Mouse (Mus musculus) midbrain, embryonic 15.5 days (tissue): Measurements from ENCODE around the gene Sirt1. TPM values are rescaled to one million over a fixed set of nuclear protein-coding genes. Genes with fewer than 3 reads are reported as not detected.
"Not testable (repeated sequence)": the region's sequence is repeated elsewhere in the genome, so short reads cannot be mapped to it uniquely, and the experiment has no call there.

Experiments
- ATAC-seq: fragments of 200-750 bp; cut with Nextera tagmentation; replicated peaks from 2 replicates; pipeline ENCODE4 v1.8.0; 2017; ENCODE audit warnings: moderate TSS enrichment
- H3K27ac ChIP-seq: fragments of 300-500 bp; sonication (generic); 2 replicates; pipeline ENCODE4 v1.5.1; 2015; ENCODE audit warnings: mild to moderate bottlenecking, inconsistent platforms
- H3K27me3 ChIP-seq: fragments of 300-500 bp; sonication (generic); replicated peaks from 2 replicates; pipeline ENCODE4 v1.6.1; 2015; ENCODE audit warnings: inconsistent platforms
- H3K36me3 ChIP-seq: fragments of 300-500 bp; sonication (generic); replicated peaks from 2 replicates; pipeline ENCODE4 v1.6.1; 2015; ENCODE audit warnings: inconsistent platforms
- H3K4me1 ChIP-seq: fragments of 300-500 bp; sonication (generic); 2 replicates; pipeline ENCODE4 v1.6.1; 2015; ENCODE audit warnings: inconsistent platforms
- H3K4me2 ChIP-seq: fragments of 300-500 bp; sonication (generic); 2 replicates; pipeline ENCODE4 v1.6.1; 2015; ENCODE audit warnings: inconsistent platforms, mild to moderate bottlenecking, moderate library complexity
- H3K4me3 ChIP-seq: fragments of 300-500 bp; sonication (generic); 2 replicates; pipeline ENCODE4 v1.5.1; 2015; ENCODE audit warnings: mild to moderate bottlenecking, inconsistent platforms
- H3K9ac ChIP-seq: fragments of 300-500 bp; sonication (generic); 2 replicates; pipeline ENCODE4 v1.6.1; 2015; ENCODE audit warnings: mild to moderate bottlenecking, inconsistent platforms
- H3K9me3 ChIP-seq: fragments of 300-500 bp; sonication (generic); 2 replicates; pipeline ENCODE4 v1.6.1; 2016; ENCODE audit warnings: inconsistent platforms
- whole genome bisulfite sequencing: fragments of 180-500 bp; shearing (Covaris S2); methylation state at CpG from one replicate; pipeline ENCODE4 v1.1.7; 2015; ENCODE audit warnings: mixed read lengths; 5-methylcytosine and 5-hydroxymethylcytosine counted together
- polyA plus RNA-seq: library from polyadenylated mRNA; unstranded; fragments of >200 nt; fragmentation: Nextera tagmentation; extraction: Ambion mirVana; gene quantifications from 2 replicates; pipeline ENCODE4 v1.2.1, GENCODE M21; 2015

Gene Sirt1
- polyA plus RNA-seq, 1 experiment from 2014 or later = 6.1 TPM

GRCm38 (mm10) chr10:63382372-63383279, 1.1 kb upstream of the Sirt1 start, which contains the start of gene Dnajc12:
Dnajc12 (plus strand) TSS chr10:63382443.
- Histone ChIP-seq H3K4me3 (peak within 1 kb of the TSS; percentile 53), H3K36me3 (no peaks in the 10 kb centered on the region), H3K27me3 (peaks cover 3% of the 10 kb centered on the region; the same call in 1 of the 2 replicates), H3K9ac (peak within 1 kb of the TSS; percentile 60), H3K4me2 (peak within 1 kb of the TSS; percentile 77), H3K4me1 (peaks cover 14% of the 10 kb centered on the region), H3K27ac (peak within 1 kb of the TSS; percentile 73), H3K9me3 (no peaks in the 10 kb centered on the region)
- WGBS = under 1% methylated on average over 28 of the region's 28 CpGs
- peak; percentile 95 for ATAC-seq

GRCm38 (mm10) chr10:63378948-63379680, 2.4 kb downstream of the Sirt1 start:
- Histone ChIP-seq H3K4me2 (no peak overlapping the region), H3K27me3 (peaks cover 3% of the 10 kb centered on the region; the same call in 1 of the 2 replicates), H3K27ac (no peak overlapping the region), H3K4me3 (no peak overlapping the region), H3K9me3 (no peaks in the 10 kb centered on the region), H3K4me1 (peaks cover 9% of the 10 kb centered on the region), H3K36me3 (no peaks in the 10 kb centered on the region), H3K9ac (no peak overlapping the region)
- no peak for ATAC-seq
- 67% methylated on average over 6 of the region's 6 CpGs for WGBS

GRCm38 (mm10) chr10:63377468-63377867, 4.0 kb downstream of the Sirt1 start:
- Histone ChIP-seq H3K9ac (no peak overlapping the region), H3K27ac (no peak overlapping the region), H3K4me2 (no peak overlapping the region), H3K9me3 (no peaks in the 10 kb centered on the region), H3K27me3 (peaks cover 3% of the 10 kb centered on the region; the same call in 1 of the 2 replicates), H3K36me3 (no peaks in the 10 kb centered on the region), H3K4me3 (no peak overlapping the region), H3K4me1 (peaks cover 9% of the 10 kb centered on the region)
- ATAC-seq = no peak
- WGBS = 21% methylated on average over 9 of the region's 9 CpGs

- Histone ChIP-seq H3K27me3 (peaks cover 3% of the 10 kb centered on the region; the same call in 1 of the 2 replicates), H3K9me3 (no peaks in the 10 kb centered on the region), H3K4me3 (no peak overlapping the region), H3K9ac (no peak overlapping the region), H3K27ac (no peak overlapping the region), H3K36me3 (no peaks in the 10 kb centered on the region), H3K4me2 (no peak overlapping the region), H3K4me1 (peaks cover 1% of the 10 kb centered on the region)
- ATAC-seq = no peak
- 81% methylated on average over 5 of the region's 5 CpGs for WGBS
These were observed 5.2 kb downstream of the Sirt1 start for GRCm38 (mm10) chr10:63376303-63376702.

GRCm38 (mm10) chr10:63368041-63368440, 13.5 kb downstream of the Sirt1 start:
- 77% methylated on average over 3 of the region's 3 CpGs for WGBS
- no peaks in the 10 kb centered on the region for H3K27me3 ChIP-seq
- no peaks in the 10 kb centered on the region for H3K36me3 ChIP-seq
- H3K4me2 ChIP-seq = no peak overlapping the region
- H3K4me1 ChIP-seq = no peaks in the 10 kb centered on the region
- no peak overlapping the region for H3K27ac ChIP-seq
- ATAC-seq = no peak
- H3K9me3 ChIP-seq = no peaks in the 10 kb centered on the region
- H3K9ac ChIP-seq = no peak overlapping the region
- no peak overlapping the region for H3K4me3 ChIP-seq

- Histone ChIP-seq H3K27ac (no peak overlapping the region), H3K36me3 (no peaks in the 10 kb centered on the region), H3K9me3 (no peaks in the 10 kb centered on the region), H3K4me2 (no peak overlapping the region), H3K4me1 (no peaks in the 10 kb centered on the region), H3K9ac (no peak overlapping the region), H3K4me3 (no peak overlapping the region), H3K27me3 (no peaks in the 10 kb centered on the region)
- WGBS = 83% methylated on average over 6 of the region's 6 CpGs
- no peak for ATAC-seq
These were observed 14.1 kb downstream of the Sirt1 start for GRCm38 (mm10) chr10:63367386-63367785.

- no peak overlapping the region for H3K27ac ChIP-seq
- no peak overlapping the region for H3K4me3 ChIP-seq
- ATAC-seq = no peak
- H3K9me3 ChIP-seq = no peaks in the 10 kb centered on the region
- WGBS = 56% methylated on average over 7 of the region's 7 CpGs
- H3K4me2 ChIP-seq = no peak overlapping the region
- H3K27me3 ChIP-seq = no peaks in the 10 kb centered on the region
- H3K36me3 ChIP-seq = no peaks in the 10 kb centered on the region
- H3K9ac ChIP-seq = no peak overlapping the region
- no peaks in the 10 kb centered on the region for H3K4me1 ChIP-seq
These were observed 15.5 kb downstream of the Sirt1 start for GRCm38 (mm10) chr10:63365918-63366455.

- Histone ChIP-seq H3K36me3 (no peaks in the 10 kb centered on the region), H3K9me3 (no peaks in the 10 kb centered on the region), H3K27me3 (no peaks in the 10 kb centered on the region), H3K4me1 (no peaks in the 10 kb centered on the region), H3K4me3 (no peak overlapping the region), H3K9ac (no peak overlapping the region), H3K27ac (no peak overlapping the region), H3K4me2 (no peak overlapping the region)
- ATAC-seq = no peak
- WGBS = 72% methylated on average over 1 of the region's 1 CpGs
These were observed 21.0 kb downstream of the Sirt1 start for GRCm38 (mm10) chr10:63360502-63360901.

GRCm38 (mm10) chr10:63352111-63352510, 29.4 kb downstream of the Sirt1 start:
- no peaks in the 10 kb centered on the region for H3K9me3 ChIP-seq
- ATAC-seq = no peak
- H3K27me3 ChIP-seq = no peaks in the 10 kb centered on the region
- no peak overlapping the region for H3K27ac ChIP-seq
- H3K4me3 ChIP-seq = no peak overlapping the region
- WGBS = 77% methylated on average over 5 of the region's 5 CpGs
- H3K36me3 ChIP-seq = no peaks in the 10 kb centered on the region
- H3K4me1 ChIP-seq = no peaks in the 10 kb centered on the region
- H3K4me2 ChIP-seq = no peak overlapping the region
- no peak overlapping the region for H3K9ac ChIP-seq

GRCm38 (mm10) chr10:63351099-63351498, 30.4 kb downstream of the Sirt1 start:
- not testable (repeated sequence) for H3K4me2 ChIP-seq, H3K36me3 ChIP-seq, ATAC-seq, H3K4me3 ChIP-seq, H3K9ac ChIP-seq, H3K9me3 ChIP-seq, H3K27ac ChIP-seq, H3K27me3 ChIP-seq, H3K4me1 ChIP-seq
- 92% methylated on average over 7 of the region's 7 CpGs for WGBS

GRCm38 (mm10) chr10:63350666-63351065, 30.8 kb downstream of the Sirt1 start:
- Histone ChIP-seq H3K36me3 (no peaks in the 10 kb centered on the region), H3K27me3 (no peaks in the 10 kb centered on the region), H3K9ac (no peak overlapping the region), H3K27ac (no peak overlapping the region), H3K9me3 (no peaks in the 10 kb centered on the region), H3K4me1 (no peaks in the 10 kb centered on the region), H3K4me2 (no peak overlapping the region), H3K4me3 (no peak overlapping the region)
- ATAC-seq = no peak
- 91% methylated on average over 7 of the region's 7 CpGs for WGBS

GRCm38 (mm10) chr10:63348291-63348690, 33.2 kb downstream of the Sirt1 start:
- H3K36me3 ChIP-seq = no peaks in the 10 kb centered on the region
- H3K27me3 ChIP-seq = no peaks in the 10 kb centered on the region
- H3K27ac ChIP-seq = no peak overlapping the region
- no peak overlapping the region for H3K4me3 ChIP-seq
- ATAC-seq = no peak
- H3K4me2 ChIP-seq = no peak overlapping the region
- 38% methylated on average over 3 of the region's 3 CpGs for WGBS
- no peaks in the 10 kb centered on the region for H3K4me1 ChIP-seq
- H3K9me3 ChIP-seq = no peaks in the 10 kb centered on the region
- no peak overlapping the region for H3K9ac ChIP-seq
